Mouse (Mus musculus): ENCODE results near the gene Cldn14.

DNA sequence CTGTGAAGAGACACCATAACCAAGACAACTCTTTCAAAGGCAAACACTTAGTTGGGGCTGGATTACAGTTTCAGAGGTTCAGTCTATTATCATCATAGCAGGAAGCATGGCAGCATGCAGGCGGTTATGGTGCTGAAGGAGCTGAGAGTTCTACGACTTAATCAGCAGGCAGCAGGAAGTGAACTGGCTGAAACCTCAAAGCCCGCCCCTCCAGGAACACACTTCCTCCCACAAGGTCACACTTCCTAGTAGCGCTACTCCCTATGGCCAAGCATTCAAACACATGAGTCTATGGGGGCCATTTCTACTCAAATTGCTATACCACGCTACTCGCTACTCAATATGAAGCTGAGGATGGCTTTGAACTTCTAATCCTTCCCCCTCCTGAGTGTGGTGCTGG lies 31.1 kb downstream of the Cldn14 start:
- TF ChIP-seq POLR2A (IDR thresholded peaks at IDR 0.05; ENCODE audit: extremely low read depth, insufficient read depth, low read length) (no peak), CTCF (IDR thresholded peaks at IDR 0.05; ENCODE audit: extremely low read depth, insufficient read depth, low read length) (no peak)

Measured in cortical plate, adult 2 months (tissue).